Mouse (Mus musculus): ENCODE results near the gene Ugt1a10.

Ugt1a10 gene

GRCm38 (mm10) chr1:88266123-88266522, 210.9 kb downstream of the Ugt1a10 start:
- in situ Hi-C loops (cut with MboI, MseI) = no loop called here

- in situ Hi-C loops (cut with MboI, MseI) = no loop called here
These were observed 212.3 kb downstream of the Ugt1a10 start for GRCm38 (mm10) chr1:88267489-88267888.

- in situ Hi-C loops (cut with MboI, MseI) = no loop called here
These were observed 212.9 kb downstream of the Ugt1a10 start for GRCm38 (mm10) chr1:88268070-88268469.

Data from T-helper 17 cell (primary cell).